Mouse (Mus musculus): ENCODE measurements around the gene Lhfpl4. TPM values are rescaled to one million over a fixed set of nuclear protein-coding genes. Genes with fewer than 3 reads are reported as not detected.

Gene Lhfpl4
- total and polyA plus RNA-seq, 3 experiments, result 0.19 to 7.7 TPM; not detected in 1

DNA sequence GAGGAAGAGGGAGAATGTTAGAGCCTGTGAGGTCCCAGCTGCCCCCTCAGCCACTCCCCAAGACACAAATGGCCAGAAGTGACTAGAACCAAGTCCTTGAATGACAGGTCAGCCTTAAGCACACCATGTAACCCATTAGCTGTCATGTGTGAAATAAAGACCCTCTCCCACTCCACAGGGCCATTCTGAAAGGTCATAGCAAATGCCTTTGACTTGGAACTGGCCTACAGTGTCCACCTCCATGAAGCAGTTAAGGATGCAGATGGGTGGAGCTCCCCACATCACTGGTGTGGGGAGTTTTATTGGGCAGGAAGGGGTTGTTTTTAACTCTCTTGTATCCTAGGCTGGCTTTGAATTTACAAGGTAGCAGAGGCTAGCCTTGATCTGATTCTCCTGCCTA, 23.2 kb downstream of the Lhfpl4 start:
- H3K36me3 ChIP-seq (ENCODE audit: control insufficient read depth in 1 of 2, insufficient read depth in 2 of 2, low read length in 2 of 2), result no peaks in the 10 kb centered on the region; a peak in 1 of 4 replicates
- DNase-seq (ENCODE audit: low read depth, low spot score), result no peak
- H3K27me3 ChIP-seq (ENCODE audit: control insufficient read depth in 1 of 2, insufficient read depth in 2 of 2, low read length in 2 of 2), result no peaks in the 10 kb centered on the region
- H3K79me2 ChIP-seq (ENCODE audit: control insufficient read depth, insufficient read depth, low read length, poor library complexity), result no peaks in the 10 kb centered on the region
- no peaks in the 10 kb centered on the region for H3K9me3 ChIP-seq (replicated peaks; ENCODE audit: insufficient read depth, low read length)
- H3K9ac ChIP-seq (ENCODE audit: control insufficient read depth, low read depth, low read length, poor library complexity, severe bottlenecking), result no peak overlapping the region
- H3K4me1 ChIP-seq (ENCODE audit: control insufficient read depth in 1 of 2, insufficient read depth in 2 of 2, low read length in 2 of 2), result 0 out of 4 replicates have a peak, but pooled peaks cover 0 to 5% of the 10 kb centered on the region in 2 experiments
- H3K4me3 ChIP-seq (ENCODE audit: control insufficient read depth in 1 of 2, insufficient read depth in 1 of 2, low read depth in 2 of 2, low read length in 2 of 2), result no peak overlapping the region
- no peak overlapping the region for H3K27ac ChIP-seq (ENCODE audit: control insufficient read depth, low read depth, low read length)
- TF ChIP-seq NRF1 (IDR thresholded peaks at IDR 0.05; ENCODE audit: insufficient read depth, low read depth, low read length, poor library complexity, severe bottlenecking), result no peak
- TF ChIP-seq CTCF (IDR thresholded peaks at IDR 0.05 in 2 of 3, conservative IDR thresholded peaks at IDR 0.05 in 1 of 3; ENCODE audit: control insufficient read depth in 1 of 3, insufficient read depth in 1 of 3, low read depth in 2 of 3, low read length in 3 of 3, poor library complexity in 1 of 3, severe bottlenecking in 1 of 3), result no peak
- TF ChIP-seq SMC3 (IDR thresholded peaks at IDR 0.05; ENCODE audit: low read depth, low read length), result no peak
- TF ChIP-seq MXI1 (IDR thresholded peaks at IDR 0.05; ENCODE audit: low read depth, low read length), result no peak
- no peak for TF ChIP-seq ZKSCAN1 (IDR thresholded peaks at IDR 0.05; ENCODE audit: low read depth, low read length)
- no peak for TF ChIP-seq GABPA (IDR thresholded peaks at IDR 0.05; ENCODE audit: low read depth, low read length)
- no peak for TF ChIP-seq JUND (IDR thresholded peaks at IDR 0.05; ENCODE audit: low read depth, low read length)
- TF ChIP-seq ETS1 (IDR thresholded peaks at IDR 0.05; ENCODE audit: low read depth, low read length), result no peak
- no peak for TF ChIP-seq ZC3H11A (IDR thresholded peaks at IDR 0.05; ENCODE audit: low read depth, low read length)
- TF ChIP-seq MAZ (IDR thresholded peaks at IDR 0.05; ENCODE audit: low read depth, low read length), result no peak
- no peak for TF ChIP-seq RCOR1 (IDR thresholded peaks at IDR 0.05; ENCODE audit: low read depth, low read length)

DNA sequence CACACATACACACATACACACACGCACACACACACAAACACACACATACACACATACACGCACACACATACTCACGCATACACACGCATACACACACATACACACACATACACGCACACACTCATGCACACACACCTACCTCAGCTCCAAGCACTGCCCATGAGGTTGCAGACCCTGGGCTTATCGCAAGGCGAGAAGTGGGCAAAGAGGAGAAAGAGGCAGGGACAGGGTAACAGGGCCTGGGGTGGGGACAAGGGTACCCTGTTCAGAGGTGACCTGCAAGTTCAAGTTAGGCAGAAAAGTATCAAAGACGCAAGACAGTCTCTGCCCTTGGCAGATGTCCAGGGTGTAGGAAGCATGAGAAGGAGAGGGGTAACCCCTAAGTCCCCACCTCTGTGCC, 24.5 kb downstream of the Lhfpl4 start:
- H3K27me3 ChIP-seq (ENCODE audit: control insufficient read depth in 1 of 2, insufficient read depth in 2 of 2, low read length in 2 of 2), result no peaks in the 10 kb centered on the region
- TF ChIP-seq HCFC1 (IDR thresholded peaks at IDR 0.05; ENCODE audit: low read depth, low read length) (no peak), JUND (IDR thresholded peaks at IDR 0.05; ENCODE audit: low read depth, low read length) (no peak), ZNF384 (IDR thresholded peaks at IDR 0.05; ENCODE audit: low read depth, low read length) (no peak), TAL1 (IDR thresholded peaks at IDR 0.05; ENCODE audit: low read length) (no peak), ZKSCAN1 (IDR thresholded peaks at IDR 0.05; ENCODE audit: low read depth, low read length) (no peak), UBTF (IDR thresholded peaks at IDR 0.05; ENCODE audit: borderline replicate concordance, insufficient read depth, low read depth, low read length) (no peak), ZC3H11A (IDR thresholded peaks at IDR 0.05; ENCODE audit: low read depth, low read length) (no peak)
- H3K36me3 ChIP-seq (ENCODE audit: control insufficient read depth in 1 of 2, insufficient read depth in 2 of 2, low read length in 2 of 2), result peaks cover 0 to 3% of the 10 kb centered on the region in 2 experiments; a peak in 2 of 4 replicates
- no peaks in the 10 kb centered on the region for H3K79me2 ChIP-seq (ENCODE audit: control insufficient read depth, insufficient read depth, low read length, poor library complexity)
- H3K4me3 ChIP-seq (ENCODE audit: control insufficient read depth in 1 of 2, insufficient read depth in 1 of 2, low read depth in 2 of 2, low read length in 2 of 2), result no peak overlapping the region
- no peak overlapping the region for H3K27ac ChIP-seq (ENCODE audit: control insufficient read depth, low read depth, low read length)
- no peak for DNase-seq (ENCODE audit: low read depth, low spot score)
- no peak overlapping the region for H3K9ac ChIP-seq (ENCODE audit: control insufficient read depth, low read depth, low read length, poor library complexity, severe bottlenecking)
- H3K9me3 ChIP-seq (replicated peaks; ENCODE audit: insufficient read depth, low read length), result no peaks in the 10 kb centered on the region
- H3K4me1 ChIP-seq (ENCODE audit: control insufficient read depth in 1 of 2, insufficient read depth in 2 of 2, low read length in 2 of 2), result peaks cover 3 to 11% of the 10 kb centered on the region in 2 experiments; a peak in 3 of 4 replicates

All from MEL (cell line).